8 mouse cellular contexts compared by ENCODE assay signal in the genomic region with DNA sequence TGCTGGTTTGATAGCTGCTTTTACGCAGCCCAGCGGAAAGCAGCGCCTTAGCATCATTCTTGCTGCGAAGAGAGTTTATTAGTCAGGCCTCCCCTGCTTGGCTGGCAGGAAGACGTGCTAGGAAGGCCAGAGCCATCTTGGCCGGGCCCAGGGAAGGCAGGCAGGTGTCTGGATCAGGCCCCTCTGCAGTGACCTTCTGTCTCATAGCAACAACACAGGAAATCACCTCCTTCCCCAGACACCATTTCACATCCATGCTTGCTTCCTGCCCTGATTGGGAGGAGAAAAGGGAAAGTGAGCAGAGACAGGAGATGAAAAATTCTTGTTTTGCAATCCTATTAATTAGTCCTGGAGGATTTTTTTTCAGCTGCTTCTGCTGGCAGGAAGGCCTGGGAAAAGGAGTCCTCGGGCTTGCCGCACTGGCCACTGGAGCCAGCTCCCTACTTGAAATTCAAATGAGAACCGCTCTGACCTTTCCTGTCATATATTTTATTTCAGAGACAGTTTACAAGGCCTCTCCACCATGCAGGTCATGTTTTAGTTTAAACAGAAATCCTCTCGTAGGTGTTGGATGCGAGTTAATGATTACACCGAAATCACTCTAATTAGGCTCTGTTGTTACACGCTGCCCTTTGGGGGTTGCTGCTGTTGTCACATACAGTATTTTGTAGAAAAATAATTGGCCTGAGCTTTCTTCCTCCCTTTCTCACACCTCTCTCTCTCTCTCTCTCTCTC.
A peak's percentile ranks its signal among the peaks of the same experiment; 100 is the strongest.
DNase-seq lines count a peak whose midpoint lies in the region; ATAC-seq lines count a peak whose summit lies in the region.

No protein-coding gene starts in this region.

- H3K4me2 ChIP-seq in hindbrain, embryonic 11.5 days (replicated peaks; ENCODE audit: low read depth, low read length), result no peak overlapping the region
- H3K4me2 ChIP-seq in limb, embryonic 11.5 days (ENCODE audit: low read depth, severe bottlenecking), result no peak overlapping the region

- no peaks in the 10 kb centered on the region; the same call in 1 of the 2 replicates for H3K4me1 ChIP-seq in hindbrain, embryonic 11.5 days (replicated peaks; ENCODE audit: control insufficient read depth, insufficient read depth, low read length)
- peaks cover 10% of the 10 kb centered on the region; the same call in 1 of the 2 replicates for H3K4me1 ChIP-seq in limb, embryonic 11.5 days (ENCODE audit: control insufficient read depth, insufficient read depth, low read length)

- H3K27ac ChIP-seq in hindbrain, embryonic 11.5 days (ENCODE audit: low read depth, low read length), result peak overlapping the region; percentile 55
- peak overlapping the region; percentile 55; the same call in 1 of the 2 replicates for H3K27ac ChIP-seq in limb, embryonic 11.5 days (replicated peaks; ENCODE audit: low read depth, low read length)

- ATAC-seq in hindbrain, embryonic 11.5 days (ENCODE audit: low FRiP score), result peak; percentile 72
- ATAC-seq in limb, embryonic 11.5 days (ENCODE audit: insufficient number of reproducible peaks, low FRiP score, low TSS enrichment, low read depth), result no peak; the same call in 1 of the 2 replicates

- intact Hi-C loops in heart, postnatal 10 days (cut with DNase I), result no loop called here

- no peaks in the 10 kb centered on the region for H3K36me3 ChIP-seq in hindbrain, embryonic 11.5 days (ENCODE audit: control insufficient read depth, insufficient read depth, low read length)
- H3K36me3 ChIP-seq in limb, embryonic 11.5 days (ENCODE audit: control insufficient read depth, insufficient read depth, low read length), result no peaks in the 10 kb centered on the region

- no peaks in the 10 kb centered on the region for H3K27me3 ChIP-seq in hindbrain, embryonic 11.5 days (ENCODE audit: control insufficient read depth, insufficient read depth, low read length)
- H3K27me3 ChIP-seq in limb, embryonic 11.5 days (ENCODE audit: control insufficient read depth, insufficient read depth, low read length), result no peaks in the 10 kb centered on the region

- H3K4me3 ChIP-seq in hindbrain, embryonic 11.5 days (ENCODE audit: low read depth, low read length), result no peak overlapping the region
- no peak overlapping the region for H3K4me3 ChIP-seq in limb, embryonic 11.5 days (ENCODE audit: low read depth, low read length)

- H3K9me3 ChIP-seq in hindbrain, embryonic 11.5 days (ENCODE audit: control insufficient read depth, low read length), result no peaks in the 10 kb centered on the region
- no peaks in the 10 kb centered on the region for H3K9me3 ChIP-seq in limb, embryonic 11.5 days (ENCODE audit: control insufficient read depth, low read length)

- 37% methylated on average over 13 of the region's 13 CpGs for WGBS in hindbrain, embryonic 11.5 days
- WGBS in limb, embryonic 11.5 days, result 9% methylated on average over 13 of the region's 13 CpGs

- H3K9ac ChIP-seq in hindbrain, embryonic 11.5 days (ENCODE audit: low read depth, low read length), result no peak overlapping the region
- H3K9ac ChIP-seq in limb, embryonic 11.5 days (ENCODE audit: low read length), result no peak overlapping the region

- DNase-seq in right cerebral cortex, adult 18-20 months, result peak; percentile 16
- no peak for DNase-seq in right cerebral cortex, postnatal 14 days
- peak; percentile 50 to 53 for DNase-seq in cerebellum, postnatal 36 days
- peak; percentile 43 for DNase-seq in hindbrain, embryonic 11.5 days (ENCODE audit: low spot score)
- peak; percentile 53 for DNase-seq in limb, embryonic 11.5 days (ENCODE audit: low spot score)
- no peak for DNase-seq in ovary, adult 18-20 months (ENCODE audit: low spot score)
- no peak for DNase-seq in spleen, postnatal 36 days (ENCODE audit: low spot score in 2 of 2)
- no peak for DNase-seq in heart, postnatal 10 days

Comparison
In these comparisons a context has a peak if more than half of its experiments do, and no peak if none do; other contexts are left out.
1. DNase-seq: peak in right cerebral cortex, adult 18-20 months (single experiment), cerebellum, postnatal 36 days (2 of 2), hindbrain, embryonic 11.5 days (single experiment) and limb, embryonic 11.5 days (single experiment); none in right cerebral cortex, postnatal 14 days (single experiment), ovary, adult 18-20 months (single experiment), spleen, postnatal 36 days (0 of 2) and heart, postnatal 10 days (0 of 2).